ENCODE assay signal across 12 mouse cellular contexts in genomic region chr2:96475674-96476073, GRCm38 (mm10).
DNase-seq lines count a peak whose midpoint lies in the region; ATAC-seq and TF ChIP-seq lines count a peak whose summit lies in the region.
"Had no signal": no experiment of that assay in that cellular context is flagged by ENCODE, and none has a peak within 500 bp of the region (broad histone marks: within the 10 kb centered on the region; RNA-seq: fewer than 3 reads in every experiment).

No protein-coding gene starts in this region.

- no peak overlapping the region for H3K9ac ChIP-seq in forebrain, embryonic 14.5 days (ENCODE audit: low read length)
- no peak overlapping the region for H3K9ac ChIP-seq in hindbrain, postnatal 0 days (replicated peaks; ENCODE audit: low read length)
- H3K9ac ChIP-seq: liver, embryonic 12.5 days had no signal

- TF ChIP-seq CTCF in hindbrain, postnatal 0 days (IDR thresholded peaks at IDR 0.05; ENCODE audit: low read depth), result no peak

- no peaks in the 10 kb centered on the region for H3K9me3 ChIP-seq in forebrain, embryonic 14.5 days (replicated peaks; ENCODE audit: control insufficient read depth, low read length)
- H3K9me3 ChIP-seq in hindbrain, postnatal 0 days (ENCODE audit: low read length), result no peaks in the 10 kb centered on the region
- H3K9me3 ChIP-seq: liver, embryonic 12.5 days had no signal

- no peak overlapping the region for H3K4me3 ChIP-seq in forebrain, embryonic 14.5 days (ENCODE audit: low read depth, low read length)
- no peak overlapping the region for H3K4me3 ChIP-seq in hindbrain, postnatal 0 days (ENCODE audit: low read length)
- H3K4me3 ChIP-seq: liver, embryonic 12.5 days; myocyte had no signal

- no peaks in the 10 kb centered on the region for H3K36me3 ChIP-seq in forebrain, embryonic 14.5 days (ENCODE audit: control insufficient read depth, insufficient read depth, low read length)
- H3K36me3 ChIP-seq in hindbrain, postnatal 0 days (ENCODE audit: insufficient read depth, low read length), result no peaks in the 10 kb centered on the region
- H3K36me3 ChIP-seq: liver, embryonic 12.5 days had no signal

- peak; percentile 81 for ATAC-seq in forebrain, embryonic 14.5 days
- peak; percentile 88 for ATAC-seq in hindbrain, postnatal 0 days
- ATAC-seq in activated CD4-positive, CD25-positive, alpha-beta regulatory T cell, adult 4 months, result no peak
- ATAC-seq: liver, embryonic 12.5 days had no signal

- H3K27ac ChIP-seq in forebrain, embryonic 14.5 days (ENCODE audit: low read depth, low read length), result no peak overlapping the region
- H3K27ac ChIP-seq in hindbrain, postnatal 0 days, result peak overlapping the region; percentile 51; the same call in 1 of the 2 replicates
- H3K27ac ChIP-seq: liver, embryonic 12.5 days had no signal

- H3K4me1 ChIP-seq in forebrain, embryonic 14.5 days (ENCODE audit: control insufficient read depth, insufficient read depth, low read length), result peaks cover 3% of the 10 kb centered on the region; the same call in 1 of the 2 replicates
- no peaks in the 10 kb centered on the region for H3K4me1 ChIP-seq in hindbrain, postnatal 0 days (ENCODE audit: insufficient read depth, low read length)
- H3K4me1 ChIP-seq: liver, embryonic 12.5 days had no signal

- whole genome bisulfite sequencing in forebrain, embryonic 14.5 days, result 7% methylated on average over 6 of the region's 6 CpGs
- WGBS in hindbrain, postnatal 0 days, result 40% methylated on average over 6 of the region's 6 CpGs

- peak; percentile 3 for DNase-seq in layer of hippocampus, adult 9-10 months (ENCODE audit: low spot score)
- DNase-seq in layer of hippocampus, adult 8-10 months (ENCODE audit: low spot score in 2 of 2), result no peak
- DNase-seq in brain, adult 2 months (ENCODE audit: low read depth, low spot score), result peak; percentile 44
- DNase-seq in forebrain, embryonic 14.5 days (ENCODE audit: low spot score), result peak; percentile 55
- peak; percentile 47 for DNase-seq in hindbrain, postnatal 0 days (ENCODE audit: low spot score)
- no peak for DNase-seq in spleen, postnatal 14 days (ENCODE audit: low spot score in 2 of 2)
- no peak for DNase-seq in lung, postnatal 14 days
- DNase-seq: heart, adult 11 months; heart, postnatal 36 days had no signal

- H3K4me2 ChIP-seq in forebrain, embryonic 14.5 days (ENCODE audit: low read length), result peak overlapping the region; percentile 24; the same call in 1 of the 2 replicates
- H3K4me2 ChIP-seq in hindbrain, postnatal 0 days (ENCODE audit: low read depth, low read length), result no peak overlapping the region
- H3K4me2 ChIP-seq: liver, embryonic 12.5 days had no signal

- H3K27me3 ChIP-seq in forebrain, embryonic 14.5 days (replicated peaks; ENCODE audit: control insufficient read depth, insufficient read depth, low read length), result no peaks in the 10 kb centered on the region
- H3K27me3 ChIP-seq in hindbrain, postnatal 0 days (ENCODE audit: insufficient read depth, low read length), result no peaks in the 10 kb centered on the region
- H3K27me3 ChIP-seq: liver, embryonic 12.5 days had no signal

Comparison
In these comparisons a context has a peak if more than half of its experiments do, and no peak if none do; other contexts are left out.
1. DNase-seq: peak in layer of hippocampus, adult 9-10 months (single experiment), brain, adult 2 months (single experiment), forebrain, embryonic 14.5 days (single experiment) and hindbrain, postnatal 0 days (single experiment); none in layer of hippocampus, adult 8-10 months (0 of 2), spleen, postnatal 14 days (0 of 2) and lung, postnatal 14 days (single experiment).